Mouse (Mus musculus): Measurements from ENCODE around the gene Prok1. TPM values are rescaled to one million over a fixed set of nuclear protein-coding genes. Genes with fewer than 3 reads are reported as not detected.

The Prok1 gene
- polyA plus RNA-seq, 1 experiment from 2014 or later, result not detected

DNA sequence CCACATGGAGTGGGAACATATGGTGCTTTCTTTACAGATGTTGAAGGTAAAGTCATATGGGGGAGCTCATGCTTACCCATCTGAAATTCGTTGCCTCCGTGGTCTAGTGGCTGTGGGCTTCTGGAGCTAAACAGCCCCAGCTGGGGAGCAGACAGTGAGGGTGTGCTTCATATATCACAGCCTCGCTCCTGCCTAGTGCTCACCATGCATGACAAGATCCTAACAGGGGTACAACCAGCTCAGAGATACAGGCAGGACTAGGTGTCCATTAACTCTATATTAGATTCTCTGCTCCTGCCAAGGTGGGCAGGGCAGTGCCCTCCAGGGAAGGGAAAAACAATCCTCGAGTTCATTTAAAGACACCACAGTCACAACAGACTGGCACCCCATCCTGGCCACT lies 8.3 kb downstream of the Prok1 start:
- peaks cover 8% of the 10 kb centered on the region for H3K4me1 ChIP-seq
- H3K36me3 ChIP-seq (replicated peaks), result no peaks in the 10 kb centered on the region
- no peak overlapping the region for H3K27ac ChIP-seq (replicated peaks)
- H3K27me3 ChIP-seq (replicated peaks; ENCODE audit: low read depth, poor library complexity, severe bottlenecking), result no peaks in the 10 kb centered on the region; the same call in 1 of the 2 replicates
- DNase-seq (ENCODE audit: low spot score), result no peak
- H3K4me3 ChIP-seq, result no peak overlapping the region
- WGBS, result 67% methylated on average over 4 of the region's 4 CpGs
- no peaks in the 10 kb centered on the region for H3K9me3 ChIP-seq

DNA sequence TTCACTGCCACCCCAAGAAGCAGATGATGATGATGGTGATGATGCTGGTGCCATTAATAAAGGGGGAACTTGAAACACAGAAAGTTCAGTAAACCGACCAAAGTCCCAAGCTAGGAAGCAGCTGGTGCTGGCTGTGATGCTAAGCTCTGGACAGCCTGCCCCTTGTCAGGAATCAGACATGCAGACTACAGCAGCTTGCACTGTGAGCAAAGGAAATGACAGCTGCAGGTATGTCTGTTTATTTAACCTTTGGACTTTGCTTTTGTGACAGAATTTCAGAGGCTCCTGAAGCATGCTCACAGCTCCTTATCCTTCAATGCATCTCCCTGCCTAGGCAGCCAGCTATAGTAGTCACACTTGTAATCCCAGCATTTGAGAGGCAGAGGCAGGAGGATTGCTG lies 9.0 kb downstream of the Prok1 start, which contains the start of gene A630076J17Rik:
A630076J17Rik (plus strand) TSS at position 88 of the 400 bp plus-strand sequence.
- 60% methylated on average over 1 of the region's 1 CpGs for WGBS
- H3K4me1 ChIP-seq, result peaks cover 8% of the 10 kb centered on the region
- DNase-seq (ENCODE audit: low spot score), result no peak
- H3K27me3 ChIP-seq (replicated peaks; ENCODE audit: low read depth, poor library complexity, severe bottlenecking), result no peaks in the 10 kb centered on the region; the same call in 1 of the 2 replicates
- no peaks in the 10 kb centered on the region for H3K9me3 ChIP-seq
- H3K27ac ChIP-seq (replicated peaks), result no peak within 1 kb of the TSS
- no peaks in the 10 kb centered on the region for H3K36me3 ChIP-seq (replicated peaks)
- no peak within 1 kb of the TSS for H3K4me3 ChIP-seq

DNA sequence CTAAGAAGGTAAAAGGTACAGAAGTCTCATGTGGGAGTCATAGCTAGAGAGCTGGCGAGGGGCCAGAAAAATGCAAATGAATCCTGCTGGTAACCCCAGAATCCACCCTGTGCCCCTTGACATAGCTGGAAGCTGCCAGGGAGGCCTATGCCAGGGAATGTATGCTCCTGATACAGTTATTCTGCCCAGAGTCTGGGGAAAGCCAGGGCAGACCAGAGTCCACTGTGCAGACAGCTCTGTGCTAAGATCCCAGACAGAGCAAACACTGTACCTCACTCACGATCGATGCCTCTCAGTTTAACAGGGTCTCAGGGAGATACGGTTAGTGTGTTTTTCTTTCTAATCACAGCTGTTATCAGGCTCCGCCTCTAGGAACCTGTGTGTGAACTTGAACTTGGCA lies 9.7 kb downstream of the Prok1 start:
- no peak overlapping the region for H3K27ac ChIP-seq (replicated peaks)
- 69% methylated on average over 5 of the region's 5 CpGs for WGBS
- DNase-seq (ENCODE audit: low spot score), result no peak
- no peaks in the 10 kb centered on the region; the same call in 1 of the 2 replicates for H3K27me3 ChIP-seq (replicated peaks; ENCODE audit: low read depth, poor library complexity, severe bottlenecking)
- peaks cover 8% of the 10 kb centered on the region for H3K4me1 ChIP-seq
- no peak overlapping the region for H3K4me3 ChIP-seq
- no peaks in the 10 kb centered on the region for H3K9me3 ChIP-seq
- no peaks in the 10 kb centered on the region for H3K36me3 ChIP-seq (replicated peaks)

DNA sequence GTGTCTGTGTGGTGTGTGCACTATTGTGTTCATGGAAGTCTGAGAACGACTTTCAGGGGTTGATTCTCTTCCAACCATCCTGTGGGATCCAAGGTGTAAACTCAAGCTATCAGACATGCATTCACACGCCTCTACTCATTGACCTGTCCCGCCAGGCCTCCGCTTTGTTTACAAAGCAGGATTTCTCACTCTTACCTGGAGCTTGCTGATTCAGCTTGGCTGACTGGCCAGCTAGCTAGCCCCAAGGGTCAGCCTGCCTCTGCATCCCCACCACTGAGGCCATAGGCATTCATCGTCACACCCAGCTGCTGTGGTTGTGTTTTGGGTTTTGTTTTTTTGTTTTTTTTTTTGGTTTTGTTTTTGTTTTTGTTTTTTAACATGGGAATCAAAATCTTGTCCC lies 10.3 kb downstream of the Prok1 start:
- DNase-seq (ENCODE audit: low spot score), result no peak
- Histone ChIP-seq H3K27ac (replicated peaks) (no peak overlapping the region), H3K27me3 (replicated peaks; ENCODE audit: low read depth, poor library complexity, severe bottlenecking) (no peaks in the 10 kb centered on the region; the same call in 1 of the 2 replicates), H3K4me3 (no peak overlapping the region), H3K4me1 (peaks cover 8% of the 10 kb centered on the region), H3K9me3 (no peaks in the 10 kb centered on the region), H3K36me3 (replicated peaks) (no peaks in the 10 kb centered on the region)
- whole genome bisulfite sequencing, result 73% methylated on average over 5 of the region's 5 CpGs

DNA sequence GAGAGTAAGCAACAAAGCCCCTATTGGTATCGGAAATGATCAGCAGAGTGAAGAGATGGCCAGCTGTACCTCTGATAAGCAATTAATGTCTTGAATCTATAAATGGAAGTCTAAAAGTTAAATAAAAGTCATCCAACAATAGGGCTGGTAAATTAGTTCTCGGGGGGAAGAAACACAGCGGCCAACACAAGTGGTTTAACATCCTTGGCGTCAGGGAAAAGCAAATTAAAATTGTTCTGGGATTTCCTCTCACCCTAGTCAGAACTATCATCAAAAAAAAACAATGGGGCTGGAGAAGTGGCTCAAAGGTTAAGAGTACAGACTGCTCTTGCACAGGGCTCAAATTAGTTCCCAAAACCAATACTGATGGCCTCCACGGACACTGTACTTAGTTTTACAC lies 13.7 kb downstream of the Prok1 start:
- 85% methylated on average over 5 of the region's 5 CpGs for WGBS

DNA sequence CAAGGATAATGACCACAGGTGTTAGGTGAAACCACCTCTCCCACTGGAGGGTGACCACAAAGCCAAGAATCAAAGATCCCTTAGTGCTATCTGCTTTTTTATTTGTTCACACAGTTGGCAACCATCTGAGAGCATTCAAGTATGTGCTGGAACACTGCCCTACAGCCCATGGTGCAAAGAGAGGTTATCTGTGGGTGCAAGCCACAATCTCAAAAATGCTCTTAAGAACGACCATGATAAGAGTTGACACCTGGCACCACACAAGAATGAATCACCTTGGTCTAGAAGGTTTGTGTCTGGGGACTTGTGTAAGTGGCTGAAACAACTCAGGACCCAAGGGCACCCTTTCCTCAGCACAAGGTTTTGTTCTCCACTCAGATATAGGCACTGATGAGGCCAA lies 16.3 kb downstream of the Prok1 start:
- DNase-seq (ENCODE audit: low spot score), result no peak

More for the DNA sequence above, 13.7 kb downstream of the Prok1 start:
- Histone ChIP-seq H3K9me3 (no peaks in the 10 kb centered on the region), H3K27me3 (replicated peaks; ENCODE audit: low read depth, poor library complexity, severe bottlenecking) (no peaks in the 10 kb centered on the region), H3K4me3 (no peak overlapping the region), H3K4me1 (peaks cover 8% of the 10 kb centered on the region), H3K27ac (replicated peaks) (no peak overlapping the region), H3K36me3 (replicated peaks) (no peaks in the 10 kb centered on the region)
- no peak for DNase-seq (ENCODE audit: low spot score)

DNA sequence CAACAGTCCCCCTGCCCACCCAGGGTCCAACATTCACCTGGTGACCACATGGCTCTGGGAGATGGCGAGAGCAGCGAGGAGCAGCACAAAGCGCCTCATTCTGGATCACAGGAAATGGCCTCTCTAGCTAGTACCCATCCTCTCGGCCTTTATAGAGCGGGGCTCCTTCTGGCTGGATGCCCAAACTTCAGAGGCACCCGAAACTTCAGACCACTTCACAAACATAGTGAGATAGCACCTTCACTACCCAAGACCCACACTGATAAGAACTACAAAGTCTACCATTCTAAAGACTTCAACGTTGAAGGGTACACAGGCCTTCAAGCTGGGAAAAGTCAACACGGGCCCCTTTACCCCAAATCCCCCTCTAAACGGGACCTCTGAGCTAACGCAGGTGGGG lies 17.9 kb downstream of the Prok1 start, which contains the start of gene Cym:
Cym (minus strand) TSS at position 125 of the 400 bp plus-strand sequence.
- no peaks in the 10 kb centered on the region for H3K4me1 ChIP-seq
- 85% methylated on average over 10 of the region's 10 CpGs for WGBS
- H3K36me3 ChIP-seq (replicated peaks), result no peaks in the 10 kb centered on the region
- no peak for DNase-seq (ENCODE audit: low spot score)
- H3K27me3 ChIP-seq (replicated peaks; ENCODE audit: low read depth, poor library complexity, severe bottlenecking), result no peaks in the 10 kb centered on the region
- H3K4me3 ChIP-seq, result no peak within 1 kb of the TSS
- H3K27ac ChIP-seq (replicated peaks), result no peak within 1 kb of the TSS
- H3K9me3 ChIP-seq, result no peaks in the 10 kb centered on the region

More for the DNA sequence above, 16.3 kb downstream of the Prok1 start:
- H3K4me3 ChIP-seq, result no peak overlapping the region
- no peaks in the 10 kb centered on the region for H3K36me3 ChIP-seq (replicated peaks)
- H3K9me3 ChIP-seq, result no peaks in the 10 kb centered on the region
- 81% methylated on average over 1 of the region's 1 CpGs for WGBS
- no peaks in the 10 kb centered on the region for H3K4me1 ChIP-seq
- no peak overlapping the region for H3K27ac ChIP-seq (replicated peaks)
- H3K27me3 ChIP-seq (replicated peaks; ENCODE audit: low read depth, poor library complexity, severe bottlenecking), result no peaks in the 10 kb centered on the region

- Histone ChIP-seq H3K4me3 (no peak overlapping the region), H3K4me1 (no peaks in the 10 kb centered on the region), H3K27ac (replicated peaks) (no peak overlapping the region), H3K9me3 (no peaks in the 10 kb centered on the region), H3K36me3 (replicated peaks) (no peaks in the 10 kb centered on the region), H3K27me3 (replicated peaks; ENCODE audit: low read depth, poor library complexity, severe bottlenecking) (no peaks in the 10 kb centered on the region)
- 94% methylated on average over 7 of the region's 7 CpGs for WGBS
- DNase-seq (ENCODE audit: low spot score), result no peak
Measured at GRCm38 (mm10) chr3:107218572-107218971, 20.9 kb downstream of the Prok1 start.

GRCm38 (mm10) chr3:107217101-107217480 lies 22.4 kb downstream of the Prok1 start:
- 87% methylated on average over 3 of the region's 3 CpGs for WGBS
- no peaks in the 10 kb centered on the region for H3K4me1 ChIP-seq
- no peak overlapping the region for H3K4me3 ChIP-seq
- no peak overlapping the region for H3K27ac ChIP-seq (replicated peaks)
- H3K9me3 ChIP-seq, result no peaks in the 10 kb centered on the region
- no peak for DNase-seq (ENCODE audit: low spot score)
- H3K36me3 ChIP-seq (replicated peaks), result no peaks in the 10 kb centered on the region
- H3K27me3 ChIP-seq (replicated peaks; ENCODE audit: low read depth, poor library complexity, severe bottlenecking), result no peaks in the 10 kb centered on the region

GRCm38 (mm10) chr3:107216400-107217100 lies 23.0 kb downstream of the Prok1 start:
- Histone ChIP-seq H3K27me3 (replicated peaks; ENCODE audit: low read depth, poor library complexity, severe bottlenecking) (no peaks in the 10 kb centered on the region), H3K4me3 (no peak overlapping the region), H3K27ac (replicated peaks) (no peak overlapping the region), H3K4me1 (no peaks in the 10 kb centered on the region), H3K36me3 (replicated peaks) (no peaks in the 10 kb centered on the region), H3K9me3 (no peaks in the 10 kb centered on the region)
- 74% methylated on average over 8 of the region's 8 CpGs for WGBS
- no peak for DNase-seq (ENCODE audit: low spot score)

DNA sequence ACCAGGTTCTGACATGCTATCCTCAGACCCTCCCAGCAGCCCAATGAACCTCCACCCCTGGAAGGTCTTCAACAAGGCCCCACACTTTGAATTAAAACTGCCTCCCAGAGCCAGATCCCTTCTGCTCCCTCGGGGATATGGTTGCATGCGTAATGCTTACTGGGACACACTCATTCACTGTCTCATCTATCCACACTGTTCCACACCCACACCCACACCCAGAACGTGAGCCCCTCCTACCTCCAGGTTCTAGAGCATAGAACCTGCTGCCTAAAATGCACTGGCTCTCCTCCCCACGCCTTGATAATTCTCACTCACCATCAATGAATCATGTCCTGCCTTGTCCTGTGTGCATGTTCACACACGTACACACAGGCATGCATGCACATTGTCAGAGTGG lies 24.9 kb downstream of the Prok1 start:
- H3K36me3 ChIP-seq (replicated peaks), result no peaks in the 10 kb centered on the region
- H3K4me1 ChIP-seq, result no peaks in the 10 kb centered on the region
- H3K9me3 ChIP-seq, result no peaks in the 10 kb centered on the region
- no peak overlapping the region for H3K27ac ChIP-seq (replicated peaks)
- no peak for DNase-seq (ENCODE audit: low spot score)
- 83% methylated on average over 5 of the region's 5 CpGs for WGBS
- no peaks in the 10 kb centered on the region for H3K27me3 ChIP-seq (replicated peaks; ENCODE audit: low read depth, poor library complexity, severe bottlenecking)
- H3K4me3 ChIP-seq, result no peak overlapping the region

GRCm38 (mm10) chr3:107207625-107208253 lies 31.8 kb downstream of the Prok1 start:
- 67% methylated on average over 7 of the region's 7 CpGs for WGBS
- Histone ChIP-seq H3K36me3 (replicated peaks) (no peaks in the 10 kb centered on the region), H3K27ac (replicated peaks) (no peak overlapping the region), H3K4me3 (no peak overlapping the region), H3K9me3 (no peaks in the 10 kb centered on the region), H3K4me1 (peaks cover 17% of the 10 kb centered on the region), H3K27me3 (replicated peaks; ENCODE audit: low read depth, poor library complexity, severe bottlenecking) (no peaks in the 10 kb centered on the region)
- no peak for DNase-seq (ENCODE audit: low spot score)

All from embryonic facial prominence, embryonic 10.5 days (tissue).